Mouse (Mus musculus) MEL-GATA-1-ER (cell line): Measurements from ENCODE around the gene Il12rb1.

Experiments
- DNase-seq: peaks from one replicate; pipeline ENCODE4 v3.0.0-alpha.2; 2012; ENCODE audit warnings: low read depth; ENCODE audit errors: extremely low read depth

Il12rb1 gene

DNA sequence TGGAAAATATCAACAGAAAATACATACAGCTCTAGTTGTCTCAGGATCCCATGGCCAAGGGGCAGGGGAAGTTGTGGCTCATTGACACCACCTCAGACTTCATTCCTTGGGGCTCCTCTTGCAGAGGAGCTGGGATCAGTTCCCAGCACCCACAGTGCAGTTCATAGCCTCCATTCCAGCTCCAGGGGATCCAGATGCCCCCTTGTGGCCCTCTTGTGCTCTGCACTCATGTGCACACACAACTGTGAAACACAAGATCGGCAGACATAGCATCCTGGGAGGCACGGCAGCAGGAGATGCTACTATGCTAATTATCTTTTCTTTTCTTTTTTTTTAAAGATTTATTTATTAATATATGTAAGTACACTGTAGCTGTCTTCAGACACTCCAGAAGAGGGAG is 18.8 kb downstream of the Il12rb1 start:
- no peak for DNase-seq

DNA sequence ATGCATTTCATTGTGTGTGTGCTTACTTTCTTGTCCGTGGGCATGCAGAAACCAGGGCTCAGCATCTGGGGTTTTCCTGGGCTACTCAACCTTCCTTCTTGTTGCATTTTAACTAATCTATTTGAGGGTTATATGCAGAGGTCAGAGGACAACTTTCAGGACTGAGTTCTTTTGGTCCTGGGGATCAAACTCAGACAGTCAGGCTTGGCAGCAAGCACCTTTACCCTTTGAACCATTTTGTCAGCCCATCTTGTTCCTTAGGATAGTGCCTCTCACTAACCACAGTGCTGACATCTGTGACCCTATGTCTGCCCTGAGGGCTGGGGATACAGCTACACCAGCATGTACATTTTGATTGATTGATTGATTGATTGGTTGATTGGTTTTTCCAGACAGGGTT is 19.5 kb downstream of the Il12rb1 start:
- DNase-seq = no peak

DNA sequence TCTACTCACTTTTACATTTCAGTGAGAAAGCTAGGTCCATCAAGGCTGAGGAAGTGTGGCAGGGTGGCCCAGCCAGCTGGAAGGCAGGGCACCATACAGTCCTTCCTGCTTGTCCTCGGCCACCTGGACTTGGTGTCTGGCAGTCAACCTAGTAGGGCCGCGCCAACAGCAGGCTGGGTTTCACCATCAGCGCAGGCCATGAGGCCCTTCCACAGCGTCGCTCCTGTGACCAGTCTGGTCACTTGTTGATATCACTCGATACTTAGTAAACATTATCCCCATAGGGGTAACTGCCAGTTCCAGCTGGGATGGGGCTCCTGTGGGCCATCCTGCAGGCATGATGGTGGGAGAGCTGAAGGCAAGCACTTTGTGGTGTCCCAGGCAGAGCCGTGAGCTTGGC is 23.3 kb downstream of the Il12rb1 start:
- no peak for DNase-seq

DNA sequence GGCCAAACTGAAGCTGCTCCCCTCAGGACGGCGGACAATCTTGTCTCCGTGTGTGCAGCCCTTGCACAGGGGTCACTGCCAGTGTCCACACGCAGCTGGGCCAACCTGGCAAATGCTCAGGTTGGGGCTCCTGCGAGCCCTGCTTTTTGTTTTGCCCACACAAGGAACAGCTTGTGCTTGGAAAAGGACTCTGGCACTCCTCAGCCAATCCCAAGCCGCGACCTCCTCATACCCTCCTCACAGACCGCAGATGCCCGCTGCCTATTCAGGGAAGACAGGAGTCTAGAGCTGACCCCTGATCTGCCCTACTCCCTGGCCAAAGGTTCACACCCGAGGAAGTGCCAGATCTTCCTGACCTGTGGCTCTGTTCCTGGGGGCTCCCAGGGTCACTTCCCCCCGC is 24.1 kb downstream of the Il12rb1 start:
- DNase-seq = no peak

DNA sequence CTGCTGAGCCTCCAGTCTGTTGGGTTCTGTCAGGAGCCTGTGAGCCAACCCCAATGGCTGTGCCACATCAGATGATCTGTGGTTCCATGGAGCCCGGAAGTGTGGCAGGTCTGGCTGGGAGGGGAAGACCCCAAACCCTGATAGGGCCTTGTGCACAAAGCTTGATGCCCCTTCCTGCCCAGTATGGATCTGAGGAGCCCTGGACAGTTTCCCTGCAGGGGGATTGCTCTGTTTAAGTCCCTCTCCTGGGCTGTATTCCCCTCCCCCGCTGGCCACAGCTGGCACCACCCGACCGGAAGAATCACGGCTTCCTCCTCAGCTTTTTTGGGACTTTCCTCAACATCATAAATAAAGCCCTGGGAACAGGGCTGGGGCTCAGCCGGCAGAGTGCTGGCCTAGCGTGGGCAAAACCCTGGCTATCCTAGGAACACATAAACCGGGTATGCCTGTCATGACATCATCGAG is 24.8 kb downstream of the Il12rb1 start:
- no peak for DNase-seq

DNA sequence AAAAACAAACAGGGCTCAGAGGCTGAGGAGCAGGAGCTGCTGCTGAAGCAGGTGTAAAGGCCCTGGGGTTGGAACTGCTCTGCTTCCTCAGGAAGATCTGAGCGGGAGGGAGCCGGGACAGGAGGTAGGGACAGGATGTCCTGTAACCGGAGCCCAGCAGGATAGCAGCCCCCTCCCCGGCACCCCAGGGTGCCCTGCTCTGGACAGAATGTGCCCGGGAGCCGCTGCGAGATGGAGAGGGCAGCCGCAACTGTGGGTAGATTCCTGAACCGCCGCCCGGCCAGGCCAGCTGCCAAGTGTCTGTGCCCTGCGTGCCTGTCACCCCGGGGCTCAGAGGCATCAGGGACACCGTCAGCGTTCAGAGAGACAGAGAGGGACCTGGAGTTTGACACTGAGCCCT is 25.3 kb downstream of the Il12rb1 start:
- no peak for DNase-seq

DNA sequence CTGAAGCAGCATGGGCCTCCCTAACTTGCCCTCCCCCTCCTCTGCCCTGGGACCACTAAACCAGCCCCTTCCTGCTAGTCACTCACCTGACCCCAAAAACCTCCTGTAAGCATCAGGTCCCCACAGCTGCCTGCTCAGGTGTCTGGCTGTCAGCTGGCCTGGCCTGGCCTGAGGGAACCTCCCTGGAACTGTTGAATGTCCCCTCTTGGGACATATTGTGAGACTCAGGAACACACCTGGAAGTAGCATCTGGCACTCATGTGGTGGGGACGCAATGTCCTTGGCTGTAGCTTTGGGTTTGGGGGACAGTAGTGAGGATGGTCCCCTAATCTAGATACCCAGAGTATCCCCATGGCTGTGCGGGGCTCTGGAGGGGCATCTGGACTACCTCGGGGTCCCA is 25.8 kb downstream of the Il12rb1 start:
- DNase-seq = no peak

DNA sequence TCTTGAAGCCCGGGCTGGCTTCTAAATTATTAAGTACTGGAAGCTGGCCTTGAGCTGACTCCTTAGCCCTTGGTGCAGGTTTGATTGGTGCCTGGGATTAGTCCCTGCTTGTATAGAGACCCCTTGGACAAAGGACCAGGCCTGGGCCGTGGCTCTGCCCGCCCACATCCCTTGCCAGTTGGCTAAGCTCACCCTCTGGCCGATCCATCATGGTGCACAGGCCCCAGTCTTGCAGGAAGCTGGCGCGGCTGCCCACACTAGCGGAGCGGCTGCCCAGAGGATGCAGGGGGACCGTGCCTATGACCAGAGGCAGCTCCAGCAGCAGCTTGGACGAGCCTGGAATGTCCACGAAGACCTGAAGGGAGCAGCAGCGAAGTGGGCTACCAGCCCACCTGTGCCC is 28.4 kb downstream of the Il12rb1 start:
- DNase-seq = no peak

DNA sequence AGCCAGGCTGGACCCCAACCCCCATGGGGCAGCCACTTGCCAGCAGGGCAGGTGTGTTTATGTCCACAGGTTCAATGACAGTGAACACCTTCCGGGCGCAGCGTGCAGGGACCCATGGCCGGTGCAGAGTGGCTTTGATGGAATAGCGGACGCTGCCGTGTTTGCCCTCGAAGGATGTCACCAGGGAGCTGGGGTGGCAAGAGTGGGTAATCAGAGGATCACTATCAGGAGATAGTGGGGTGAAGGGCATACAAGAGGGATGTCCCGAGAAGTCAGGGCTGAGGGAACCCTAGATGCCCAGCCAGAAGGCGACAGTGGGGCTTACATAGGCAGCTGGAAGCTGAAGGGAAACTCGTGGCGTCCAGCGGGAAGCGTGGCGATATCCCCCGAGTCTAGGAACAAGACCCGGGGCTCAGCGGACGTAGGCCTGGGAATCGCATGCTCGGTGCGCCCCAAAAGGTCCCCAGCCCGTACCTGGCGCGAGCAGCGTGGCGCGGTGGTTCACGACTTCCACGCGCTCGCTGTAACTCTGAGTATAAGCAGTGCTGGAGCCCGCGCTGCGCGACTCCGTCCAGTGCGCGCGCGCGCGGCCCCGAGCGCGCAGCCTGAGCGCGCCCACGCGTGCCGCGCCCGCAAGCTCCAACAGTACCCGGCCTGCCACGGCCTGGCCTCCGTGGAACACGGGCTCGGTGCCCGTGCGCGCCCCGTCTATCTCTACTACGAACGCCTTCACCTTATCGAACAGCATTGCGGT is 30.6 kb downstream of the Il12rb1 start:
- DNase-seq = no peak

DNA sequence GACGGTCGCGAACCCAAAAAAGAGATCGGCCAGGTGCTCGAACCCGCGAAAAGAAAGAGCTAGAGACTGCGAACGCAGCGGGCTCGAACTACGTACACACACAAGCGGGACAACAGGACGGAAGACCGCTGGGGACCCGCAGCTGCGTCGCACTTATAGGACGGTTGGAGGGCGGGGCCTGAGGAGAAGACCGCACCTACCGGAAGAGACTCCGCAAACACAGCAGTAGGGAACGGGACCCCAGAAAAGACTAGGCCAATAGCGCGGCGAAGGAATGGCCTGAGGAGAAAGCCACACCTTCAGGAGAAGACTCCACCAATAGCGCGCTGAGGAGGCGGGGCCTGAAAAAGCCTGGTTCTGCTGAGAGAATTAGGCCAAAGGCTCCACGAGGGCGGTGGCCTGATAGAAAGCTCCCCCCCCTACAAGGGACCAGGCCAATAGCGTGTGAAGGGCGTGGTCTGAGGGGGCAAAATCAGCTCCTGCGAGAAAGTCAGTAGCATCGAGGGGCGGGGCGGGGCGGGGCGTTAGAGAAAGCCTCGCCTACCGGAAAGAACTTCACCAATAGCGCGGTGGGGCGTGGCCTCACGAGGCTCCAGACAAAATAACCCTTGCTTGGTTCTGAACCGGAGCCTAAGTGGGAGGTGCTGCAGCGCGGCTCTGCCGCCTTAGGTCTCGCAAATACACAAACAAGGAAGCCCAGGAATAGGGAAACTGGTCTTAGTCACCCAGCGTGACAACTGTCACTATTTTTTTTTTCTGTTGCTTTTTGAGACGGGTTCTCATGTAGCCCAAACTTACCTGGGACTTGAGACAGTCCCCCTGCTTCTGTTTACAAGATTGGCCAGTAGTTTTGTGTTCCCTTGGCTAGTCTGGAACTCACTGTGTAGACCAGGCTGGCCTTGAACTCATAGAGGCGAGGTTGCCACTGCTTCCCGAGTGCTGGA is 31.4 kb downstream of the Il12rb1 start, which contains the start of gene Arrdc2:
Gene Arrdc2, minus strand, starts transcription at position 313 of the 944 bp plus-strand sequence.
- peak; percentile 99 for DNase-seq

DNA sequence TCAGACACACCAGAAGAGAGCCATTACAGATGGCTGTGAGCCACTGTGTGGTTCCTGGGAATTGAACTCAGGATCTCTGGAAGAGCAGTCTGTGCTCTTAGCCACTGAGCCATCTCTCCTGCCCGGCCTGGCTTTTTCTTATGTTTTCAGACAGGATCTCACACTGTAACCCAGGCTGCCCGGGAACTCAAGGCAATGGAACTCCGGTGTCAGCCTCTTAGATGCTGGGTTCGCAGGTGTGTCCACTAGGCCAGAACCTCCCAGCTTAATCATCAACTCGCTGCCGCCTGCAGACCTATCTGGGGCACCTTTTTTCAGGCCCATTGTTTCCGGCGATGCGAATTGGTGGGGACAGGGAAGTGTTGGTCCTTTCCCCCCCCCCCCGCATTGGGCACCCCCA is 32.3 kb downstream of the Il12rb1 start:
- DNase-seq = no peak

DNA sequence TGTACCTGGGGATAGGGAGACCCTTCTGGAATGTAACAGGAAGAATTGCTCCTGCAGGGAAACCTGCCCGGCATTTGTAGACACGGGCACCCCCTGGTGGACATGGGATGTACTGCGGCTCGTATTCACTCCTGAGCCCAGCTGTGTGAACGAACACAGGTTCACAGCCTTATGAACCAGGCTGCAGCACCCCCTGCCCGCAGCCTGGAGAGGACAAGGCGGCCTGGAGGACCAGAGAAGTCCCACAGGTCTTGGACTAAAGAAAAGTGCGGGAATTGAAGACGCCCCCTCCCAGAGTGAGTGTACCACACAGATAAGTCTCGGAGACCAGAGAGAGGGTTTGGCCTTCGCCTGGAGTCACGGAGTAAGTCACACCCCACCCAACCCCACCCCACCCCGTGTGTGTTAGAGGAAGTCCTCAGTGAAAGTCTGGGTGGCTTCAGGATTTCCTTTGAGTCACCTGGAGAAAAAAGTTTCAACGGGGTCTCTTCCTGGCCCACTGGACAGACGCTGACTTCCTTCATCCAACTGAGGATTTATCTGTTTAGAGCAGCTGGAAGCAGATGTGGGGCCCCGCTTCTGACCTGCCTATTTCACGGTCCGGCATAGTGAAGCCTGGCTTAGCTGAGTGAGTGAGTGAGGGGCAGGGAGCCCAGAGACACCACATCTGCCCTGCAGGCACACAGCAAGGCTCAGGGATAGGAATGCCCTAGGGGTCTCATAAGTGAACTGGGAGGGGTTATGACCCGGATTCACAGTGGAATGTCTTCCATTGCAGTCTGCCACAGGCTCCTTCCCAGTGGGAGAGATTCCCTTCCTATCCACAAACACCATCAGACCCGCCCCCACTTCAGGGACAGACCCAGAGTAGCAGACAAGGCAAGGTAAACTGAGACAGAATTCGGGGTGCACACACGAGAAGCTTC is 33.2 kb downstream of the Il12rb1 start:
- no peak for DNase-seq

DNA sequence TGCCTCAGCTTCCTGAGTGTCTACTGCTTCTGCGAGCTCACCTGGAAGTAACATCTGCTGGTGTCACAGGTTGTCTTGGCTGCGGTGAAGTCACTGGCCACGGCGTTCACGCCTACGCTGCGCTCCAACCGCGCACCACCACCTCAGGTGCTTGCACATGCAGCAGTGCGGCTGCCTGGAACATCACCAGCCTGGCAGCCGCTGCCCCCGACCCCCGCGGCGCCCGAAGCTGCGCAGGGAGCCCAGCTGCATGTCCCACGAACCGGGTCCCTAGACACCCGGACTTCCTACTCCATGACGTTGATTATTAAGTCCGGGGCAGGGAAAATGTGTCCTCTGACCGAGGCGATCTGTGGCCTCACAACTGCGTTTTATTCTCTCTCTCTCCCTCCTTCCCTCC is 34.2 kb downstream of the Il12rb1 start:
- no peak for DNase-seq

DNA sequence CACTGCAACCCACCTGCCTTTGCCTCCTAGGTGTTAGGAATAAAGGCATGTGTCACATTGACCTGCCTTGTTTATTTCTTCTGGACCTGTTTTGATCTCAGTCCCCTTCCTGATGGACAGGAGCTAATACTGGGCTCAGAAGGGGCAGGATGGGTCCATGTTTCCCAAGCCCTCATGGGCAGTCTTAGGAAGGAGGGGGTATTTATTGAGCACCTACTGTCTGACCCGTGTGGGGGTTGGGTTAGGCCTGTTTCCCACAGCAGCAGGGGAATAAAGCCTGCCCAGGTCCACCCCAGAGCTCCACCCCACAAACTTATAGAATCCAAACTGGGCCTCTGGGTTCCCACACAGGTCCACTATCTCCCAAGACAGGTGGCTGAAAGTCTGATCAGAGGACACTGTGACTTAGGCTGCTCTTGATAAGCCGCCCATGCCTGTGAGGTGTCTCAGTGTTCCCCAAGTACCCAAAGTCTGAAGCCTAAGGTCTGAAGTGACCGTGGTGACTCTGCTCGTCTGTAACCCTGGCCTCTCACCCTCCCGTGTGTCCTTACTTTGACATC is 35.0 kb downstream of the Il12rb1 start:
- no peak for DNase-seq

DNA sequence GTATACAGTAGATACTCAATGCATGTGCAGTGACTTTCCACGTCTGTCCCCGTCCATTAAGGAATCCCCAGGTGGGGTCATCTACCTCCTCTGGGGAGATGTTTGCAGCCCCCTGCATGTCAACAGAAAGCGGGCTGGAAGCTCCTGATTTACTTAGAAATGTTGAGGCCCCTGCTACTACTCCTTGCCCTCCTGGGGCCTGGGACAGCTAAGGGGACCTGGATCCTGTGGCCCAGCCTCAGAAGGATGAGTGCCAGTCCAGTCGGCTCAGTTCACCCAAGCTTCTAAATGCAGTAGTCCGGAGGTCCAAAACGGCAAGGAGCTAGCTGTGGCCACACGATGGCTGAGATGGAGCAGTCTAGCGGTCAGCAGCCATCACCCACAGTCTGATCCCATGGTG is 35.7 kb downstream of the Il12rb1 start:
- DNase-seq = no peak

DNA sequence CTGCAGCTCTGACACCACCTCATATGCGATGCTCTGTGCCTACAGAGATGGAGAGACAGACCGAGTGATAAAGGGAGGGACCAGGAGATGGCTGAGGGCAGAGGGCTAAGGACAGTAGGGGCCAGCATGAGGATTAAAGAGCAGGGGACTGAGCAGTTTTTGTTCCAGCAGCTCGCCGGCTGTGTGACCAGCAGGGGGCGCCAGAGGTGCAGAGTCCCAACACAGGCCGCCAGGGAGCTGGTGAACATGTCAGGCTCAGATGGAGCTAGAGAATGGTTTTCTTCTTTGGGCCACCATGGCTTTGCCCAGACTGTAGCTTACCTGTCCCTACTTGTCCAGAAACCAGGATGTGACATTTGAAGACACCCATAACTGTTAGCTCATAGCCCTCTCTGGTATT is 36.3 kb downstream of the Il12rb1 start:
- peak; percentile 26 for DNase-seq

DNA sequence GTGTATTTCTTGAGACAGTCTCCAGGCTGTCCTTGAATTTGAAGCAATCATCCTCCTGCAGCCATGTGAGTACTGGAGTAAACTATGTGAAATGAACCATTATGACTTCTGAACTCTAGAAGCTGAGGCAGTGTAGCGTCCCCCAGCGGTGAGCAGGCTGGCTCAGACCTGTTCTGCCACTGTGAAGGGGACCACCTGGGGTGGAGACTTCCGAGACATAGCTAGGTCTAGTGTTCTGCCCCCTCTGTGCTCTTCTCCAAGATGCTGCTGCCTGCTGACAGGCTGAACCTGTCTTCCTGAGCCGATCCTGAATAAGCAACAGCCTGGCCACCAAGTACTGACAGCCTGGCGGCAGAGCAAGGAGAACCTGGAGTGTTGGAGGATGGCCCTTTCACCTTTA is 36.9 kb downstream of the Il12rb1 start:
- no peak for DNase-seq

DNA sequence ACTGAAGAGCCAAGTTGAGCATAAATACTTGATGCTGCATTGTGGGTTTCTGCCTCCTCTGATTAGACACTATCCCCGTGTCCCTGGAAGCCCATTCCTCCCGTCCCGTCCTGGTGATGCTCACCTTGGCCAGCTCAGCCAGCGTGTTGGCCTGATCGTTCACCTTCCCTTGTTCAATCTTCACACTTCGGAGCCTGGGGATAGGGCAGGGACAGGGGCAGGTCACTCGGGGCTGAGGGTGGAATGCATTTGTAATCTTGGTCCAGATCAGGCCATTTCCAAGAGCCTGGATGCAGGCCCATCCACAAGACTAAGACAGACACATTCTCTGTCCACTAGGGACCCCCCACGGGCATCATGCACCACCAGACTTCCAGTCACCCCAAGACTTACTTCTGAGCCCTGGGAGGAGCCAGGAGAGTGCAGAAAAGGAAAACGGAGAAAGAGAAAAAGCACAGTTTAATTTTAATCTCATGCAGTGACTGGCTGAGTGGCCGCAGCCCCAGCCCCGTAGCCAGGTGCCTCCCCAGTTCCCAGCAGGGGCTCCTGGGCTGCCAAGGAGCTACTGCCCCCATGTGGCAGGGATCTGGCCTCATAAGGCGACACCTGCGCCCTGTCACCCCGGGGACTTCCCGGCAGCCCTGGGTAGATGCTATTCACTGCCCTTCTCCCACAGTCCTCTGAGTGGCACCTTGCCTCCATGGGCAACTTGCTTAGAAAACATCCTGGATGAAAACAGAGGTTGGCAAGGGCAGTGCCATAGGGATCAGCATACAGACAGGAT is 38.3 kb downstream of the Il12rb1 start:
- no peak for DNase-seq

DNA sequence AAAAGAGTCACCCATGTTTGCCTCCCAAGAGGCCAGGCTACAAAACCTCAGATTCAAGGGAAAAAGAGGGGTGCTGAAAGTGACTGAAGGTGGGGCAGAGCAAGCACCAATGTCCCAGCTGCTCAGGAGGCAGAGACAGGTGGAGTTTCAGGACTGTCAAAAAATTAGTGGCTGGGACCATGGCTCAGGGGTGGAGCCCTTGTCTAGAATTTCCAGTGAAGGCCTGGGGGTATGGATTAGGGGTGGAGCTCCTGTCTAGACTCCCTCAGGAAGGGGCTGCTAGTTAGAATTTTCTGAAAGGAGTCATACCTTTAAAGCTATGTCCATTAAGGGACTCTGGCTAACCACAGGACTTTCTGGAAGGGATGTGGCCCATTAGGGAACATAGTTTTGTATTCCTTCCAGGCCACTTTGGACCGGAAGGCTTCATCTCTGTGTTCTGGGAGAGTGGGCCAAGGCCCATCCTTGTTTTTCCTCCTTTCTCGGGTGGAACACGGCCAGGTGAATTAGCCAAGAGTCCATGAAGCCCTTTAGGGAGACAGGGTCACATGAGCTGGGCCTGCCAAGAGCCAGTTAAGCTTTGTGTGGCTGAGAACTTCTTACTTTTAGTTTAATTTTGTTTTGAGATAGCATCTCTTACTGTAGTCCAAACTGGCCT is 41.2 kb downstream of the Il12rb1 start:
- DNase-seq = no peak
